Mouse (Mus musculus) myocyte (in vitro differentiated cells): ENCODE measurements at regions not wholly inside any gene's neighbourhood (a gene's known extent, or its start where the extent isn't known, plus 50 kb on each side); places are given as distances from the start of the nearest gene placed in this dataset.

ENCODE experiments used
- MAX ChIP-seq: IDR thresholded peaks from one replicate; pipeline ENCODE4 v1.6.1; 2011; ENCODE audit warnings: low read depth, mild to moderate bottlenecking, control low read depth
- TCF12 ChIP-seq: IDR thresholded peaks from one replicate; pipeline ENCODE4 v1.6.1; 2011; ENCODE audit warnings: mild to moderate bottlenecking, control low read depth; ENCODE audit not compliant: poor library complexity, insufficient read depth, severe bottlenecking

- TF ChIP-seq MAX: no peak
- no peak for TF ChIP-seq TCF12
Measured at GRCm38 (mm10) chr11:52502759-52503365, 106.6 kb downstream of the 9530068E07Rik start.
